Mouse (Mus musculus): ENCODE results near the gene Ttll11. TPM values are rescaled to one million over a fixed set of nuclear protein-coding genes. Genes with fewer than 3 reads are reported as not detected.

Gene Ttll11
- polyA plus RNA-seq, 1 experiment from 2014 or later: 1.2 TPM

DNA sequence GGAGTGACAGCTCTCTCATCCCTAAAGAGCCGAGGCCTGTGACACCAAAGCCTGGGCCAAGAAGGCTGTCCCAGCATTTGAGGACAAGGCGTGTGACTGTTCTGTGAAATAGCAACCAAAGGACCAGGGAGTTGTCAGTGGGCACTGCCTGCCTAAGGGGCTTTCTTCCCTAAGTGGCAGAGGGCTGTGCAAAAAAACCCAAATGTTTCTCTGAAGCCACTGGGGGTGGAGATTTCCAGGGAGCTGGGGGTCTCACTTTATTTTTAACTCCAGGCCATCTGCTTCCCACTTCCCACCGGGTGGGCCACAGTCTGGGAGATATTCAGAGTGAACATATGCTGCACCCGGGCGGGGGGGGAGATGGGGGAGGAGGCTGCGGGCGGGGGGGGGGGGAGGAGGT, 233.1 kb downstream of the Ttll11 start:
- Histone ChIP-seq H3K27me3 (ENCODE audit: insufficient read depth, low read length) (no peaks in the 10 kb centered on the region), H3K4me1 (ENCODE audit: insufficient read depth) (peaks cover 11% of the 10 kb centered on the region; the same call in 1 of the 2 replicates), H3K9ac (no peak overlapping the region), H3K36me3 (ENCODE audit: insufficient read depth) (no peaks in the 10 kb centered on the region), H3K4me2 (no peak overlapping the region), H3K9me3 (ENCODE audit: low read depth, low read length) (no peaks in the 10 kb centered on the region), H3K27ac (ENCODE audit: low read depth) (no peak overlapping the region), H3K4me3 (ENCODE audit: low read depth, low read length) (no peak overlapping the region)
- no peak for TF ChIP-seq CTCF (IDR thresholded peaks at IDR 0.05; ENCODE audit: low read depth)
- WGBS: 20% methylated on average over 5 of the region's 7 CpGs
- ATAC-seq (ENCODE audit: insufficient read depth) (no peak), DNase-seq (no peak)

DNA sequence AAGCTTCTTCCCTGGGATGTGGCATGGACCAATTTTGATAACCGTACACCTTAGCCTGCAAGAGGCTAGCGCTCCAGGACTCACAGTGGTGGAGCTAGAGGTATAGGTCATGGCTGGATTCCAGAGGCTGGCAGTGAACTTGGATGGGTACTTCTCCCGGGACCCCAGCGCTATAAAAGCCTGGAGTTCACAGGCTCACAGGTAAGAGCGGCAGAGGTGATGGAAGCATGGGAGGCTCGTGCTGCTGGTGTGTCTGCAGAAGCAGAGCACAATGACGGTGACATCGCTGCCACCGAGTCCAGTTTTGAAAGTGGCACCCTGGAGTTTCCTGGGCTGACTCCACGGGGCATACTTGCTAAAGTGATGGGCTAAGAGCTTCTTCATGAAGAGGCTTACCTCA, 233.8 kb downstream of the Ttll11 start:
- no peaks in the 10 kb centered on the region for H3K9me3 ChIP-seq (ENCODE audit: low read depth, low read length)
- H3K4me2 ChIP-seq: no peak overlapping the region
- no peak for DNase-seq
- ATAC-seq (ENCODE audit: insufficient read depth): no peak
- H3K36me3 ChIP-seq (ENCODE audit: insufficient read depth): no peaks in the 10 kb centered on the region
- H3K4me1 ChIP-seq (ENCODE audit: insufficient read depth): peaks cover 8% of the 10 kb centered on the region
- H3K9ac ChIP-seq: no peak overlapping the region
- WGBS: 80% methylated on average over 10 of the region's 10 CpGs
- no peak overlapping the region for H3K4me3 ChIP-seq (ENCODE audit: low read depth, low read length)
- H3K27me3 ChIP-seq (ENCODE audit: insufficient read depth, low read length): no peaks in the 10 kb centered on the region
- TF ChIP-seq CTCF (IDR thresholded peaks at IDR 0.05; ENCODE audit: low read depth): no peak
- H3K27ac ChIP-seq (ENCODE audit: low read depth): no peak overlapping the region

DNA sequence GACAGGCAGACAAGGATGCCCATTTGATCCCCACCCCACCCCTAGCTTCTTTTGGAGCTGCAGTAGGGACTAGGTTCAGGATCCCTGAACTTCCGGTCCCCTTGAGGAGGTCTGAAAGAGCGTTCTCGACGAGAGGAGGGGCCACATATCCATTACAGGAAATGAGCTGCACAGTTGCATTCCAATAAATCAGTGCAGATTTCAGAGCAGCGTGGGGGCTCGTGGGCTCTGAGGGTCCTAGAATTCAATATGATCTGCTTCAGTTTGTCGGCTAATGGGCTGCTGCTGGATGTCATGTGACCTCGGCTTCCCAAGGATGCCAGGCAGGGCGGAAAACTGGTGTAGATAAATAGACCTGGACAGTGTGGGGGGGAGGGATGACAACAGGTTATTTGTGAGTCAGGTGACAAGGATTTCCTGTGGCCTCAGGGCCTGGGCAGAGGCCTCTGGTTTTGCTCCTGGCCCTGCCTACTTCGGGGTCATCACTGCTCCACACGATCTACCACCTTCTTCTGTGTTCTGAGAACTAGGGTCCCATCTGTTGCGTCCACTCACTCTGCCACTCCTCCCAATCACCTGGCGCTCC, 240.0 kb downstream of the Ttll11 start:
- no peak for TF ChIP-seq CTCF (IDR thresholded peaks at IDR 0.05; ENCODE audit: low read depth)
- Histone ChIP-seq H3K27ac (ENCODE audit: low read depth) (no peak overlapping the region), H3K27me3 (ENCODE audit: insufficient read depth, low read length) (no peaks in the 10 kb centered on the region), H3K4me3 (ENCODE audit: low read depth, low read length) (no peak overlapping the region), H3K9me3 (ENCODE audit: low read depth, low read length) (peaks cover 3% of the 10 kb centered on the region; the same call in 1 of the 2 replicates), H3K4me2 (no peak overlapping the region), H3K4me1 (ENCODE audit: insufficient read depth) (peaks cover 9% of the 10 kb centered on the region; the same call in 1 of the 2 replicates), H3K9ac (no peak overlapping the region), H3K36me3 (ENCODE audit: insufficient read depth) (no peaks in the 10 kb centered on the region)
- ATAC-seq (ENCODE audit: insufficient read depth): peak; percentile 29; the same call in 1 of the 2 replicates
- WGBS: 42% methylated on average over 13 of the region's 13 CpGs
- peak; percentile 37 for DNase-seq

DNA sequence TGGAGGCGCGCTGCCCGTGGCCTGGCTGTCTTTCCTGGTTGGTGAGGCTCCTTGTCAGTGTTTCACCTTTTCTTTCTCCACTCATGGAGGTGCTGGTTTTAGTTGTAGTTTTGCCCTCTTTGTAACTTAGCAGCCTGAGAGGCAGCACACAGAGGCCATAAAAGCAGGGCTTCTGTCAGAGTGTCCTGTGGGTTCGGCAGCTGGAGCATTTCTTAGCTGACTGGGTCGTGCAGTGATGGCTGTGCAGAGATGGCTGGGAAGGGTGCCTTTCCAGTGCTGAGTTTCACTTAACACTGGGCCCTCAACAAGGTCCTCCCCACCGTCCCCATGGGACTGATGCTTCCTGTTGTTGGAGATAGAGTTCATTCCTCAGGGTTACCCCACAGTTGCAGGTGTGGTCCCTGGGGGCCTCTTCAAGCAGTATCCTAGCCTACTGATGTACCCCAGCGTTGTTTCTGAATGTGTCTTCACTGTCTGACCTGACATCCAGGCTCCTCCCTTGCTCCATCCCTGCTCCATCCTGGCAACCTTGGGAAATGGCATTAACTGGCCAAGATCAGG, 242.2 kb downstream of the Ttll11 start:
- H3K9me3 ChIP-seq (ENCODE audit: low read depth, low read length): peaks cover 4% of the 10 kb centered on the region; the same call in 1 of the 2 replicates
- H3K4me1 ChIP-seq (ENCODE audit: insufficient read depth): peaks cover 9% of the 10 kb centered on the region; the same call in 1 of the 2 replicates
- H3K27me3 ChIP-seq (ENCODE audit: insufficient read depth, low read length): no peaks in the 10 kb centered on the region
- H3K9ac ChIP-seq: no peak overlapping the region
- ATAC-seq (ENCODE audit: insufficient read depth): no peak
- no peak for TF ChIP-seq CTCF (IDR thresholded peaks at IDR 0.05; ENCODE audit: low read depth)
- DNase-seq: no peak
- H3K27ac ChIP-seq (ENCODE audit: low read depth): no peak overlapping the region
- H3K4me2 ChIP-seq: no peak overlapping the region
- H3K4me3 ChIP-seq (ENCODE audit: low read depth, low read length): no peak overlapping the region
- H3K36me3 ChIP-seq (ENCODE audit: insufficient read depth): no peaks in the 10 kb centered on the region
- WGBS: 61% methylated on average over 7 of the region's 7 CpGs

DNA sequence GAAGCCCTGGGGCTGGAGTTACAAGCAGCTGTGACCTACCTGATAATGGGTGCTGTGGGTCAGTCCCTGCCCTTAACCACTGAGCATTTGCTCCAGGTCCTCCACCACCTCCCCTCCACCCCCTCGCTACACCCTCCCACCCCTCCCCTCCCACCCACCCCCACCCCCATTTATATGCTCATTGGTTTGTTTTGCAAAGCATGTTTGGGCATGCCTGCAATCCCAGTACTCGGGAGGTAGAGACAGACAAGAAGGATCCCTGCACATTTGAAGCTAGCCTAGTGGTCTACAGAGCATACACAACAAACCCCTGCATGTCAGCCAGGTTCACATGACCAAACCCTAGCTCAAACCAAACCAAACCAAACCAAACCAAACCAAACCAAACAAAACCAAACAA, 243.7 kb downstream of the Ttll11 start:
- ATAC-seq (ENCODE audit: insufficient read depth) (no peak), DNase-seq (no peak)
- Histone ChIP-seq H3K4me3 (ENCODE audit: low read depth, low read length) (no peak overlapping the region), H3K9me3 (ENCODE audit: low read depth, low read length) (peaks cover 4% of the 10 kb centered on the region; the same call in 1 of the 2 replicates), H3K36me3 (ENCODE audit: insufficient read depth) (peaks cover under 1% of the 10 kb centered on the region; the same call in 1 of the 2 replicates), H3K4me1 (ENCODE audit: insufficient read depth) (peaks cover 8% of the 10 kb centered on the region; the same call in 1 of the 2 replicates), H3K27me3 (ENCODE audit: insufficient read depth, low read length) (no peaks in the 10 kb centered on the region), H3K9ac (no peak overlapping the region), H3K27ac (ENCODE audit: low read depth) (no peak overlapping the region), H3K4me2 (no peak overlapping the region)
- no peak for TF ChIP-seq CTCF (IDR thresholded peaks at IDR 0.05; ENCODE audit: low read depth)
- WGBS: 77% methylated on average over 2 of the region's 2 CpGs

DNA sequence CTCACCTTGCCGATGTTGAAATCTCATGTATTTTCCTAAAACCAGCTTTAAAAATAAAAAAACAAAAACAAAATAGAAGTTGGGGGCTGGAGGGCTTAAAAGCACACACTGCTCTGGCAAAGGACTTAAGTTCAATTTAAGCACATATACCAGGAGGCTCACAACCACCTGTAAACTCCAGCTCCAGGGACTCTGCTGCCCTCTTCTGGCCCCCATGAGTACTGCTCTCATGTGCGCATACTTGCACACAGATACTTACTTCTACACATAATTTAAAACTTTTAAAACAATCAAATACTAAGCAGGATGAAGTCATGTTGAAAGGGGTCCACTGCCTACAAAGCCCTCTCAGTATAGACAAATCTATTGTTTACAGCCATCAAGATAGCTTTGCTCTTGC, 244.7 kb downstream of the Ttll11 start:
- H3K4me2 ChIP-seq: no peak overlapping the region
- DNase-seq (no peak), ATAC-seq (ENCODE audit: insufficient read depth) (no peak)
- peaks cover 6% of the 10 kb centered on the region; the same call in 1 of the 2 replicates for H3K4me1 ChIP-seq (ENCODE audit: insufficient read depth)
- H3K27me3 ChIP-seq (ENCODE audit: insufficient read depth, low read length): no peaks in the 10 kb centered on the region
- no peak overlapping the region for H3K4me3 ChIP-seq (ENCODE audit: low read depth, low read length)
- peaks cover 7% of the 10 kb centered on the region for H3K36me3 ChIP-seq (ENCODE audit: insufficient read depth)
- peaks cover 4% of the 10 kb centered on the region; the same call in 1 of the 2 replicates for H3K9me3 ChIP-seq (ENCODE audit: low read depth, low read length)
- H3K9ac ChIP-seq: no peak overlapping the region
- WGBS: 98% methylated on average over 2 of the region's 2 CpGs
- TF ChIP-seq CTCF (IDR thresholded peaks at IDR 0.05; ENCODE audit: low read depth): peak; percentile 59
- no peak overlapping the region for H3K27ac ChIP-seq (ENCODE audit: low read depth)

DNA sequence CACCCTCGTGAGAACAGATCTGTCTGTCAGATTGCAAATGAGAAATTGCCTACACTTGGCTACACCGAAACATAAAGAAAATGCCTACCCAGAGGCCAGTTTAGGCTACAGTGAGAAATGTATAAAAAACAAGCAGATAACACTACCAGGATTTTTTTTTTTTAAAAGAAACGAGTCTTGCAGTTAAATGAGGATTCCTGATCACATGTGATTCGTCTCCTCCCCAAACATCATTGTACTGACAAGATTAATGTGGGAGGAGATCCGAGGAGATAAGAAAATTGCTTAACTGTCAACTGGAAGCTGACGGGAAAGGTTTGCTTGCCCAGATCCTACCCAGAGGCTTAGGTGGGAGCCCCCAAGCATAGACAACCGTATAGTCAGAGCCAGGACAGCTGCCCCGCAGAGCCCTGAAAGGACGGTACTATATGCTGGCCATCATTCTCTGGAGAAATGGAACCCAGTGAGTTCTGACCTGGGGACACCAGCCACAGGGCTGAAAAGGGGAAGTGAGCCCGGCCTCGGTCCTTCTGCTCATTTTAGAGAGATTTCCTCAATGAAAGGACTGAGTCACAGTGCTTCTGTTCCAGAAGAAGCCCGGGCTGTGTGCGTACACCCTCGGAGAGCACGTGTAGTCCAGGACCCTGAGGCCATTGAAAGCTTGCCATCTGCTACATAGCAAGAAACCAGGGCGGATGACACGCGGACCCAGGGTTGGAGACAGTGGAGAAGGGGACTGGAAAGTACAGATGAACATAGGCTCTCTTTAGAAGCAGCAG, 247.9 kb downstream of the Ttll11 start:
- H3K27ac ChIP-seq (ENCODE audit: low read depth): peak overlapping the region; percentile 18; the same call in 1 of the 2 replicates
- 48% methylated on average over 18 of the region's 18 CpGs for WGBS
- peak; percentile 38 for DNase-seq
- TF ChIP-seq CTCF (IDR thresholded peaks at IDR 0.05; ENCODE audit: low read depth): no peak
- no peaks in the 10 kb centered on the region for H3K27me3 ChIP-seq (ENCODE audit: insufficient read depth, low read length)
- peak; percentile 43; the same call in 1 of the 2 replicates for ATAC-seq (ENCODE audit: insufficient read depth)
- no peaks in the 10 kb centered on the region; the same call in 1 of the 2 replicates for H3K4me1 ChIP-seq (ENCODE audit: insufficient read depth)
- H3K4me3 ChIP-seq (ENCODE audit: low read depth, low read length): no peak overlapping the region
- no peak overlapping the region for H3K9ac ChIP-seq
- H3K4me2 ChIP-seq: no peak overlapping the region
- H3K9me3 ChIP-seq (ENCODE audit: low read depth, low read length): peaks cover 4% of the 10 kb centered on the region; the same call in 1 of the 2 replicates
- H3K36me3 ChIP-seq (ENCODE audit: insufficient read depth): peaks cover 38% of the 10 kb centered on the region
